In the genomic region with DNA sequence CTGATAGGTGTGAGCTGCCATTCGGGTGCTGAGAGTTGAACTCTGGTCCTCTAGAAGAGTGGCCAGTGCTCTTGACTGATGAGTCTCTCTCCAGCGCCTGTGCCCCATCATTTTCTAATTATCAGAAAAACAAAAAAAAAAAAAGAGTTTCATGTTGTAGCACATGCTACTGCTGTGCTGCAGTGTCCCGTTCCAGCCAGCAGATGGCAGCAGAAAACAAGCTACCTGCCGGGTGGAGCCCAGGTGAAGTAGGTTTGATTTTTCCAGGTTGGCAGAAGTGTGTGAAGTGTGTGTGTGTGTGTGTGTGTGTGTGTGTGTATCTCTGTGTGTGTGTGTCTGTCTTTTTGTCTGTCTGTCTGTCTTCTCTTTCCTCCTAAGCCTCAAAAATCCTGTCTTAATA, we compare ENCODE assay signal across 9 mouse cellular contexts. TPM values are rescaled to one million over a fixed set of nuclear protein-coding genes. Genes with fewer than 3 reads are reported as not detected.
DNase-seq lines count a peak whose midpoint lies in the region; TF ChIP-seq lines count a peak whose summit lies in the region.
"Had no signal": no experiment of that assay in that cellular context is flagged by ENCODE, and none has a peak within 500 bp of the region (broad histone marks: within the 10 kb centered on the region; RNA-seq: fewer than 3 reads in every experiment).

No protein-coding gene starts in this region.

- no peaks in the 10 kb centered on the region for H3K4me1 ChIP-seq in olfactory bulb, adult 2 months (ENCODE audit: control insufficient read depth, insufficient read depth, low read length)
- H3K4me1 ChIP-seq: limb, embryonic 15.5 days had no signal

- DNase-seq in heart, adult 18-20 months: peak; percentile 32 to 70
- DNase-seq in heart, adult 9 months (ENCODE audit: low spot score in 2 of 2): no peak
- peak; percentile 13 to 44 for DNase-seq in CD8-positive naive resting alpha-beta T cell, adult 2 months (ENCODE audit: low read depth in 2 of 2, low spot score in 2 of 2)
- peak; percentile 16 for DNase-seq in c-Kit-positive CD71-negative TER-119-negative erythroid progenitor cells, embryonic 14.5 days (ENCODE audit: low read depth)
- DNase-seq in frontal cortex, postnatal 36 days (ENCODE audit: low spot score in 2 of 2): peak; percentile 55 to 61
- DNase-seq in left cerebral cortex, adult 18-20 months (ENCODE audit: low spot score in 2 of 2): peak; percentile 58 to 70
- DNase-seq in thymus, postnatal 14 days: peak; percentile 76

- peak; percentile 69 for TF ChIP-seq CTCF in olfactory bulb, adult 2 months (IDR thresholded peaks at IDR 0.05; ENCODE audit: insufficient read depth, low read depth, low read length)

- WGBS in olfactory bulb, adult 2 months: 15% methylated on average over 4 of the region's 4 CpGs

- no peak overlapping the region for H3K27ac ChIP-seq in olfactory bulb, adult 2 months (ENCODE audit: insufficient read depth, low read depth, low read length)
- H3K27ac ChIP-seq: limb, embryonic 15.5 days had no signal

- no peak for TF ChIP-seq POLR2A in olfactory bulb, adult 2 months (IDR thresholded peaks at IDR 0.05; ENCODE audit: insufficient read depth, low read depth, low read length)

- H3K4me3 ChIP-seq in olfactory bulb, adult 2 months (ENCODE audit: insufficient read depth, low read depth, low read length): no peak overlapping the region
- H3K4me3 ChIP-seq: limb, embryonic 15.5 days had no signal

RNA-seq across cellular contexts. Expression of gene Lmx1b, which starts 41.9 kb away (rescaled TPM):
- under 1 TPM in 1 of 2 experiments, not detected in 1; 0.05 TPM for total RNA-seq in heart, adult 18-20 months (2021)
- total RNA-seq in left cerebral cortex, adult 18-20 months (2021): under 1 TPM; 0.14 to 0.60 TPM
- polyA plus RNA-seq in olfactory bulb, adult 2 months (2012; ENCODE audit: insufficient read depth, insufficient read length, low replicate concordance, missing spikeins): not detected in 2 replicates

Comparison
In these comparisons a context has a peak if more than half of its experiments do, and no peak if none do; other contexts are left out.
1. DNase-seq: peak in heart, adult 18-20 months (2 of 2), CD8-positive naive resting alpha-beta T cell, adult 2 months (2 of 2), c-Kit-positive CD71-negative TER-119-negative erythroid progenitor cells, embryonic 14.5 days (single experiment), frontal cortex, postnatal 36 days (2 of 2), left cerebral cortex, adult 18-20 months (2 of 2) and thymus, postnatal 14 days (single experiment); none in heart, adult 9 months (0 of 2).